Mouse (Mus musculus) olfactory bulb, adult 2 months (tissue): ENCODE data around the gene Gal.

Experiments
- CTCF ChIP-seq: fragments of 200-500 bp; IDR thresholded peaks from 2 replicates; pipeline ENCODE4 v1.5.1; 2012; ENCODE audit warnings: low read depth, mild to moderate bottlenecking, low read length, moderate library complexity; ENCODE audit not compliant: insufficient read depth
- POLR2A ChIP-seq: fragments of 200-500 bp; IDR thresholded peaks from 2 replicates; pipeline ENCODE4 v1.6.1; 2012; ENCODE audit warnings: mild to moderate bottlenecking, low read depth, low read length, moderate library complexity; ENCODE audit not compliant: insufficient read depth

DNA sequence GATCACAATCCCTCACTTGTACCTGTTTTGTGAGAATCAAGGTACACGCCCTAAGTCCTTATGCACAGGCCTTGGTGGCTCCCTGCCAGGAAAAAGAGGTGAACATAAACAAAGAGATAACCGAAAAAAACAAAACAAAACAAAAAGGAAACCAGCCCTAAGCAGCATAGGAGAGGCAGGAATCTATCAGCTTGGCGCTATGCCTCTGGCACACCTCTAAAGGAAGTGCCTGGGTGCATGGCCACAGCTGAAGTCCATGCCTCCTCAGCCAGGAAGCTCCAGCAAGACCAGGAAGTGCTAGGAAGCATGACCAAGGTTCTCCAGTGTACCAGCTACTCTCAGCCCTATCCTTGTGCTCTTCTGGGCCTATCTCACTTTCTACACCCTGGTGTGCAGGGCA is 34.9 kb upstream of the Gal start:
- TF ChIP-seq POLR2A (no peak), CTCF (no peak)
